Mouse (Mus musculus): Measurements from ENCODE around the gene Notum.
A peak's percentile ranks its signal among the peaks of the same experiment; 100 is the strongest.
"Not testable (repeated sequence)": the region's sequence is repeated elsewhere in the genome, so short reads cannot be mapped to it uniquely, and the experiment has no call there.

Notum gene

DNA sequence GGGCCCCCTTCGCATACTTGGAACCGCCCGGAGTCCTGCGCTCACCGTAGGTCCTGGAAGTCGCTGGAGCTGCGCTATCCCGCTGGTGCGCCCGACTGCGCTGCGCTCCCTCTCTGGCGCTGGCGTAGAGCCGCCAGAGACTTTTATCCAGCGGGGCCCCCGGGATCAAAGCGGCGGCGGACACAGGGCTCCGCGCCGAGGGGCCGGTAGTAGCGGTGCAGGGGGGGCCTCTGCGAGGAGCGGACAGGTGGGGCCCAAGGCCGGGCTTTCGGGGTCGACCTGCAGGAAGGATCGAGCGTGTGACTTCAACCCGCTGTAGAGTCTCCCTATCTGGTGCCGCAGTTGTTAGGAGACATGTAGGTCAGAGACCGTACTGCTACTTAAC is at the start of gene Notum:
TSS of gene Notum (minus strand) at position 100 of the 385 bp plus-strand sequence.
- peak in 1 of 2 experiments; percentile 43 for DNase-seq

DNA sequence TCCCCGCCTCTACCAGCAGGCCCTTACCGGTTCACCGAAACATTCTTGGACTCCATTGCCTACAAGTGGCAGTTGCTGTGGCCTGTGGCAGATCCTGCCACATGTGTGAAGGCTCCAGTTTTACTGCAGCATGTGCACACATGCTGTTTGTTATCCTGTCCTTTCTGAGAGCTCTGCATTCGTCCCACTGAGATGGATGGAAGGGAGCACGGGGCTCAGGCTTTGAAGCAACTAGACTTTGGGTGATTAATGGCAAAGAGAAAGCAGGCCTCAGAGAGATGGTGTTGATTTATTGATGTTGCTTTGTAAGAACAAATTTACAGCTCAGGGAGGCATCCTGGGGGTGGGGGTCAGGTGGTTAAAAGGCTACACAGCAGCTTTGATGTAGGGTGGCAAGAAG is 49.7 kb upstream of the Notum start:
- DNase-seq, result no peak

DNA sequence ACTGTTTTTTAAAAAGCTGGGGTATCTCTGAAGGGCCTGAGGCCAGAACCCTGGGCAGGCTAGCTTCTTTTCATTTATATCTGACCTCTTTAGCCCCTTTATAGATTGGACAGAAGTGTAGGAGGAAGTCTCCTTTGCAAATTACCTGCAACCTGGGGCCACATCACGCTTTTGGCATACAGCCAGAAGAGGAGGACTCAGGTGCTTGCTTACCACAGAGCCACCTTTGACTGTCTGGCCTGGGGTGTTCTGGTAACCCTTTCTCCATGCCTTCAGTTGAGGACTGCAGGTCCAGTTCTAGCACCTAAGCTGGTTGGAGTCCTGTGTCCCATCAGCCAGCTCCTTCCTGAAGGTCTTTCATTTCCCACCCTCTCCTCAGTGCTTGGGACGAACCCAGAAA is 48.6 kb upstream of the Notum start:
- DNase-seq, result no peak

DNA sequence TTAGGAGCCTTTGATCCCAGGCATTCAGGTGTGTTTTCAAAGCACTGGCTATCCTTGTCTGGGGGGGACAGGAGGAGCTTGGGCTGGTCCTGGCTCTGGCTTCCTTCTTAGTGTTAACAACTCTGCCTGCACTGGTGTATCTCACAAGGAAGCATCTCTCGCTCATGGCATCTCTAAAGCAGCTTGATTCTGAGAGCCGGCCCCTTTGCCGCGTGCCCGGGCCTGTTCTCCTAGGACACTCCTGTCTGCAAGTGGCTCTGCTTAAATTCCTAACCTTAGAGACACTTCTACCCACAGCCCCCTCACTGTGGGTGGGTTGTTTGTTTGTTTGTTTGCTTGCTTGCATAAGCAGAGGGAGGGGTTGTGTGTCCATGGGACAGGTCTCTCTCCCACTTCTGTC is 47.0 kb upstream of the Notum start:
- DNase-seq, result no peak

DNA sequence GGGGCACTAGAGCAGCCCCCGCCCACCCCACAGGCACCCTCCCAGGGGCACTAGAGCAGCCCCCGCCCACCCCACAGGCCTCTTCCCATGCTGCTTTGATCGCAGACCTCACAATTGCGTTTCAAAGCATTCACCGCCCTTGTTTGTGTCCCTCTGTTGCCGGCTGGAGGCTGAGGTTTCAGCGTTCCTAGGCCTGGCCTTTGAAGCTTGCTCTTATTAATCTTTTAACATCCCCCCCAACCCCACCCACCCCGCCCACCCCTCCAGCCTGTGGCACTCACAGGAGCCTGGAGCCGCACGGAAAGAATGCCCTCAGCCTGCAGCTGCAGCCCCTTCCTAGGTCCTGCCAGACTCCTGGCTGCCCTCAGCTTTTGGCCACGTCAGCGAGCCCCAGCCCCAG is 46.2 kb upstream of the Notum start:
- DNase-seq, result no peak

DNA sequence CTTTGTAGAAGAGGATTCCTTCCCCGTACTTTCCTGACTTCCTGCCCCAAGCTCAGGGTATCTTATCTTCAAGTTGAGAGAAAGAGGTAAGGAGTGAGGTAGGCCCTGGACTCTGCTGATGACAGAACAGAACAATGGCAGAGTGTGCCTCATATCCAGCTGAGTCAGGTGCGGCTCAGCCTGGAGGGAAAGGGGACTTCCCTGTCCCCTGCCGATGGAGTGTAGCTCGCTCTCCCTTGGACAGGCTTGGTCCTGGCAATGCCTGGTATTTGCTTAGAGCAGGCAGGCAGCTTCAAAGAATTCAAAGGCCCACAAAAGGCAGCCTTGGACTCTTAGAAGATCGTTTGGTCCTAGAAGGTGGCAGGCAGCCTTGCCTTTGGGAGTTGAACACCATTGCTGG is 45.1 kb upstream of the Notum start:
- no peak for DNase-seq

DNA sequence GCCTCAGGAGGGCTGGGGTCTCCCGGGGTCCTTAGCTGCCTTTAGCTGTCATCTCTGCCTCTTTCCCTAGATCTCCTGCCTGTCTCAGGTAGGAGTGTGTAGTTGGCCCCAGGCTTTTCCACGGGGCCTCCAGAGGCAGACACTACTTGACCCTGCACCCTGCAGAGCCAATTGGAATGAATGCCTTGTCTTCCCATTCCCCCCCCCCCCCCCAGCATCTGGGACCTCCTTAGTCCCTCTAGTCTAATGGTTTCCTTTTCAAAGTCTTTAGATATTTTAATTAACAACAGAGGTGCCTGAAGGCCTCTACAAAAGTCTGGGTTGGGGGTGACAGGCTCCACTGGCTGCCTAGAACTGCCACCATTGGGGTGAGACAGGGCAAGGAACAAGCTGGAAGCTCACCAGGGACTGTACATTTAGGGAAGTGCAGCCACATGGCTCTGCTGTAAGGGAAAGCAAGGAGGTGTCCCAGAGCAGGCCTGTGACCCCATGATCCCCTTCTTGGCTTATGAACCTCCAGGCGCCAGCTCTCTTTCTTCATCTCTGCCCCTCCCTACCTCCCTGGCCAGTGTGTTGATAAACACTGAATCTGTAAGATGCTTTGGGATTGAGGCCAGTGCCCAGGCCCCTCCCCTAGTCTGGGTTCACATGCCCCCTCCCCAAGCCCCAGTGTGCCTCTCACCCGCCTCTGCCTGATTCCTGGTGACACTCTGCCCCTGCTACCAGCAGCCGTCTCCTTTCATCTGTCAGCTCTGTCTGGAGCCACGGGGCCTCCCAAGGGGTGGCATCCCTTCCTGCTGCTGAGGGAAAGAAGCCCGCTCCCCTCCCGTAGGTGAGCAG is 43.7 kb upstream of the Notum start:
- DNase-seq, result peak; percentile 60 to 84

DNA sequence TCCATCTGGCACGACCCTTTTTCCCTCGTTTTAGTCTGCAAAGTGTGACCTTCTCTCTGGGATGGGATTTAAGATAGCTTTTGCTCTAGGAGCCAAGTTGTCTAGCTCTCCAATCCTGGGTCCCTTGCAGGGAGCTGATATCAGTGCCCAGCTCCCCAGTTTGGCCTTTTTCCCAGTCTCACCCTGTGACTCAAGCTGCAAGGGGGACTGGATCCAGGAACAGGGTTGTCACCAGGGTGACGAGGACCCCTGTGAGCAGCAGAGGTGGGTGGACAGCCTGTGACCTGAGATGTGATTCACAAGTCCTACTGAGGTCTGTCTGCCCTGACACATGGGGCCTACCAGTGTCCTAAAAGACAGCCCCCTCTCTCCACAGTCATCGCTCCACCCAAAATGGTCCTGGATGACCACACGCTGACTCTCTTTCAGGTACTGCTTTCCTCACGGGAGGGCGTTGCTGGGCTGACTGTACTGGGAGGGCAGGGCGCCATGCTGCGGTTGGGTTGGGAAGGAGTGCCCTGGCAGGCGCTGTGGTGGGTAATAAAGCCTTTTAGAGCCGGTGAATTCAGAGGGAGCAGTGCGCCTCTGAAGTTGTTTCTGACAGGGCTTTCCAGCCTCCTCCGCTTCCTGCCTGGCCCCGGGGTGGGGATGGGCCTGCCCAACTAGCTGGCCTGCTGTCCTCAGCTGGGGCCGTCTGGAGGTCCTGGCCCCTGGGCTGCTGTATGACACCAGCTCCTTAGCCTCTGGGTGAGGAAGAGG is 42.9 kb upstream of the Notum start:
- DNase-seq, result peak in 1 of 2 experiments; percentile 73

DNA sequence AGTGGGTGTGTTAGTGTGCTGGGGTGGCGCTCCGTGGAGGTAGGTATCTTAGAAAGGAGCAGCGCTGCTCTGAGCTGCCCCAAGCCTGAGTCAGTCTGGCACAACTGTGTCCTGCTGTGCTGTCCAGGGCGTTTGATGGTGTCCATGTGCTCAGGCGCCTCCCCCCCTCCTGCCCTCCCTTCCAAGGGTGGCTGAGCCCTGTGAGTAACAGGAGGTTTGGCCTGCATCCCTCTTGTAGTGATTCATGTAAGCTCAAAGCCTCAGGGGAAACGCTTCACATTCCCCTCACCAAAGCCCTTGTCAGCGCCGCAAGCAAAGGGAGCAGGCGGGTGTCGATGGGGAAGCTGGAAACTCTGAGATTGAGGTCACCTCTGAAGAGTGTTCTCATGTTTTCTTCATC is 36.8 kb upstream of the Notum start:
- peak; percentile 45 to 81 for DNase-seq

DNA sequence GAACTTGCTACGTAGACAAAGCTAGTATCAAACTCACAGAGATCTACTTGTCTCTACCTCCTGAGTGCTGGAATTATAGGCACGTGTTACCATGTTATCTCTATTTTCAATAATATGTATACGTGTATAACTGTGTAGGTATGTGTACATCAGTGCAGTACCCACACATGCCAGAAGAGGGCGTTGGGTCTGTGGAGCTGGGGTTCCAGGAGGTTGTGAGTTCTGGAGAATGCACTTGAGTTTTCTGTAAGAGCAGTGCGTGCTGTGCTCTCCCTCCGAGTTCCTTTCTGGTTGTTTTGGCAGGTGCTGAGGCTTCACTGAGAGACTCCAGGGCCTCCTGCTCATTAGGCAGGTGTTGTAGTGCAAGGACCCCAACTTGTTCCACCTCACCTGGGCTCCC is 35.6 kb upstream of the Notum start:
- no peak for DNase-seq

DNA sequence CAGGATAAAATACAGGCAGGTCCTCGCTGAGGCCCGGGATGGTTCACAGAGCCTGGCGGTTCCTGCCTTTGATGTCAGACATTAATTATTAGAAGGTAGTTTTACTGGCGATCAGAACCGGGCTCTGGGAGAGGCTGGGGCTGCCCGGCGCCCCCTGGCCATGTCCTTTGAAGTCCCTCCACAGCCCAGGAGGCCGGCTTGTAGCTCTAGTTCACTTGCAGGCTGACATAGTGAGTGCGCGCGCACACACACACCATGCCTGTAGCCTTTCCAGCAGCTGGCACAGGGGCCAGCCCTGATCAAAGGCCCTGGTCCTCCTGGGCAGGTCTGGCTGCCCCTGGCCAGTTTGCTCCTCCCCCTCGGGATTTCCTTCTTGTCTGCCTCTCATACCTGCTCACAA is 34.7 kb upstream of the Notum start:
- DNase-seq, result no peak

DNA sequence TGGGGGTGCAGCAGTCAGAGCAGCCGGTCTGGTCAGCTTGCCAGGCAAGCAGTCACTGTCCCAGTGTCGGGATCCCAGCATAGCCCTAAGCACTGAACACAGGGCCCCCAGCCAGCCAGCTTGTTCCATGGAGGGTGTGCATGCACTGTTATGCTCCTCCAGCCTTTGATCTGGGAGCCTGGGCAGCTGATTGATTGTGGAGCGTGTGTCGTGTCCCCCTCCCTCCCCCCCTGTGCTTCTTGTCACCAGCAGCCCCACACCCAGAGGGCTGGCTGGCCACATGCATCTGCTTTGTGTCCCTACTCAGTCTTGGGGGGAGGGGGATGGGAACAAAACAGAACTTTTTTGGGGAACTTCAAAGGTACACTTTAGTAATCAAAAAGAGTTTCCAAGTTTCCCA is 34.2 kb upstream of the Notum start:
- DNase-seq, result peak; percentile 58 to 84

DNA sequence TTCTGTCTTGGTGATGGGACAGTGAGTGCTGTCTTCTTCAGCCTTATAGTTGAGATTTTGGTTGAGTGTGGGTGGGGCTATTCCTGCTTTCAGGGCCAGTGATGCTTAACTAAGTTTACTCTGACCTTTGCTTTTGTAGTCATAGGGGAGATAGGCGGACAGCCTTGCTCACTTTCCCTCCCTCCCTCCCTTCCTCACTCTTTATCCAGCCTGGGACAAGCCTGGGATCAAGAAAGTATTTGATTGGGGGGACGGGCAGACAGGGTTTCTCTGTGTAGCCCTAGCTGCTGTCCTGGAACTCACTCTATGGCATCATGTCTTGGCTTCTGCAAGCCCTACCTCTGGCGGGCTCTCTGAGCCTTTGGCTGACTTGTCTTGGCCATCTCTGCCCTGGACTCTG is 32.5 kb upstream of the Notum start:
- no peak for DNase-seq

DNA sequence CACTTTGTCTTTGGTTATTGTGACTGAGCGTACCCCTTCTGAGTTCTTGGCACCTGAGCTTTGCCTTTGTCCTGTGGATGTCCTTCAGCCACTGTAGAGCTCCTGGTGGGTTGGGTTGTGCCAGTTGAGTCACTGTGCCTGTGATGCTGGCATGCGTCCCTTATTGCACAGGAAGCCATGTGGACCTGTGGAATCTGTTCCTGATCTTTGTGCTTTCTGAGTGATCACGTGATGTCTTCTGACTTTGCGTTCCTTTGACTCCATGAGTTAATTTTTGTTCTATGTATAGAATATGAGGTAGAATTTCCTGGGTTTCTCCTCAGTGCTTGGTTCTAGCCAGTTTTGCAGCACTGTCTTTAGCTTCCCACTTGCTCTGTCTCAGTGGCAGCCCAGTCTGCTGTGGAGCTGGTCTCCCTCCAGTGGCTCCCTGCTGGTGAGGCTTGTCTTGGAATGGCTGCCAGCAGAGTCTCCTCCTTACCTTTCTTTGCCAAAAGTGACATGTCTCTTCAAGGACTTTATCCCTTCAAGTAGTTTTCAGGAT is 31.6 kb upstream of the Notum start:
- DNase-seq, result no peak

DNA sequence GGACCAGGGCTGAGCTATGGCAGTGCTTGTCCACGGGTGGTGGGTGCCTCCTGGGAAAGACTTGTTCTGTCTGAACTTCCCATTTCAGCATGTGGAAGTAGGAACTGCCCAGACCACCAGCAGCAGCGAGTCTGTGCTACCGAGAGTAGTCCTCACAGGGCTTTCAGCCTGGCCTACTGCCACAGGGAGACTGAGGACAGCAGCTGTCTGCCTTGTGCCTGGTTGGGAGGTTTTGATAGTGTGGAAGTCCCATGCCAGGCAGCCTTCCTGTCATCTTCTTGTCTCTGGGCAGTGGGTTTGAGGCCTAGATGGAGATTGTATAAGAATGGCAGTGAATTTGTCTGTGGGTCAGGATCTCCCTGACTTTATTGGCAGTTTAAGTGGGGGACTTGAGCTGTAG is 28.4 kb upstream of the Notum start:
- DNase-seq, result no peak

DNA sequence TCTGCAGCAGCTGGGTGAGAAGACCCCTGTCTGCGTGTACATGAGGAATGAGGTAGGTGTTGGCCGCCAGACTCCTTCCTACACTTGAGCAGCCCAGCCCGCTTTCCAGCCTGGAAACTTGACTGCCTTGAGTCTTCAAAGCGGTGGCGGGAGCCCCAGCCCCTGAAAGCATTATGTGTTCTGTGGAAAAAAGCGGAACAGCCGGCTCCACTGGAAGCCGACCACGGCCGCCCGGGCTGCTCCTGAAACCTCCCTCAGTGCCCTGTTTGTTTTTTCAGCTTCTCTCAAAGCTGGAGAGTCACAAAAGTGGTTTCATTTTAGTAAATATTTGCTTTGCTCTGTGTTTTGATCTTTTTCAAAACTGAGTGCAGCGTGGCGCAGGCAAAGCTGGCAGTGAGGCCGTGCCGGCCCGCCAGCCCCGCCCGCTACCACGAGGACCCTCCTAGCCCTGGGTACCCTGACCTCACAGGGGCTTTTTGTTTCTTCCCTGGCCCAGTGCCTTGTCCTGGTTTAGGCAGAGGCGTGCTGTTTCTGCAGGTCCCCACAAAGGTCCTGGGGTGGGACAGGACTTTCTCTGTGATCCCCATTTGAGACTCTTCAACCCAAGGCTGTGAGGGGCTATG is 25.8 kb upstream of the Notum start:
- peak; percentile 67 to 89 for DNase-seq

DNA sequence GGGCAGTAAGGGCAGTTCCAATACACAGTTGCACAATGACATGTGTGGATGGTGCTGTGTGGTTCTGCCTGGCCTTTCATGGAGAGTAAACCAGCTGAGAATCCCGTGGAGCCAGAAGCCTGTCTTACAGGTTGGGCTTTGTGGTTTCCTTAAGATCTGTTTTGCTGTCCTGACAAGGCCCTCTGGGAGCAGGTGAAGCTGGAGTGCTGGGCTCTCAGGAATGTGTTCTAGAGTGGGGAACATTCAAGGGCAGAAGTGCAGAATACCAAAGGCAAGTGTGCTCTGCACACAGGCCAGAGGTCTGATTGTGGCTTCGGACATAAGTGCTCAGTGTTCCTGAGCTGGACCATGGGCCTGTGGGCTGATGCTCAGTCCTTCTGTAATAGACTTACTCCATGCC is 23.7 kb upstream of the Notum start:
- DNase-seq, result peak; percentile 40 to 77

DNA sequence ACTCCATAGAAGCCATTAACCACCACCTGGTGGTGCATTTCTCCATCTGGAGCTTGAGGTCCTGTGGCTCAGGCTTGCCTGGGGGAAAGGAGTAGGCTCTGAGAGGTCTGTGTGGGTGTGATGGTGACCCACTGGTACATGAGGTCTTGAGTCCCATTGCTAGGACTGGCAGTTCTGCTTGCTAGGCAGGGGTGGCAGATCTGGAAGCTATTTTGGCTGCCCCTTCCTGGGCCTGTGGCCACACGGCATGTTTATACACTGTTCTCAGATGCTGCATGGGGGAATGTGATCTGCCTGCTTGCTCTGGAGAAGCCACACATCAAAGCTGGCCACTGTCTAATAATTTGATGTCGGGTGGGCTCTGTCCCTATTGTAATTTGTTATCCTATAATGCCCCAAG is 23.1 kb upstream of the Notum start:
- DNase-seq, result no peak

DNA sequence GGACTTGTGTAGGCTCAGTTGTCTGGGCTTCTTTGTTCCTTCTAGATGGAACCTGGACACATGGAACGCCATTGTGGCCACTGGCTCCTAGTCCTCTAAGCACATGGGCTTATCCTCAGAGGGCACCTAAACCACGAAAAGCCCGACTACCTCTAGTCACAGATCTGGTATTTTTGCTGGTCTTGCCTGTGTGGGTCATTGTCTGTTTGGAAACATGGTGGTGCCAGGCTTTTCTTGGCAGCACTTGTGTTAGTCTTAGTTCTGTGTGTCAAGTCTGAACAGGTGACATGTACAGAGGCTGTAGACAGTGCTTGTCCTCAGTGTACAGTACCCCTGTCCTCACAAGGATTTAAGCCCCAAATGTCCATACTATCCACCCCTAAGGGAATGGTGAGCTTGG is 22.6 kb upstream of the Notum start:
- no peak for DNase-seq

DNA sequence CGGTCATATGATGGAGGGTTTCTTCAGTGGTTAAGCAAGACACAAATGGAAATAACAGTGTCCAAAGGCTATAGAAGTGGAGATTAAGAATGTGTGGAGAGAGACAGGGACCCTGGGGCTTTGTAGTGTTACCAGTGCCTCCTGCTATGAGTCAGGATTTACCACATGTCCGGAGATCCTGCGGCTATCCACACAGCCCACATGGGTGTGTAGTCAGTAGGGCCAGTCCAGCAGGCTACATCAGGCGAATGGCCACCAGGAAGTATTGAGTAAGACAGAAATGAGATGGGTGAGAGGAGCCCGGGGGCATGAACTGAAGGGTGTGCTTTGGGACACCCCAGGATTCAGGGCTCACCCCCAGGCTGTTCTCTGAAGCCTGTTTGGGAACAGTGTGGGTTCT is 21.7 kb upstream of the Notum start:
- DNase-seq, result no peak

DNA sequence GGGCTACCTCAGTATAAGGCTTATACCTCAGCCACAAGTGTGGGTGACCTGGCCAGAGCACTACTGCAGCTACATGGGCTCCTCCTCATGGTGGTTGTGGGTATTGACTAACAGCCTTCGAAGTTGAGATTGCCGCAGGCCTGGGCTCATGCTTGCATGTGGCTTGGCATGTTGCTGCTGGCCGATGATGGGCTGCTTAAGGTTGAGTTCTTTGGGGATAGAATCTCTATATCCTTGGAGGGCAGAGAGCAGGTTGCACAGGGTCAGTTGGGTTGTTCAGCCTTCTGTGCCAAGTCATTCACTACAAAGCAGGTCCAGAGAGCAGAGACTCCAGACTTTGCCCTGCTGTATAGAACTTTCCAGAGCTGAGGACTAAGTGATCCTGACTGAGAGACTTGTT is 18.9 kb upstream of the Notum start:
- DNase-seq, result peak in 1 of 2 experiments; percentile 43

DNA sequence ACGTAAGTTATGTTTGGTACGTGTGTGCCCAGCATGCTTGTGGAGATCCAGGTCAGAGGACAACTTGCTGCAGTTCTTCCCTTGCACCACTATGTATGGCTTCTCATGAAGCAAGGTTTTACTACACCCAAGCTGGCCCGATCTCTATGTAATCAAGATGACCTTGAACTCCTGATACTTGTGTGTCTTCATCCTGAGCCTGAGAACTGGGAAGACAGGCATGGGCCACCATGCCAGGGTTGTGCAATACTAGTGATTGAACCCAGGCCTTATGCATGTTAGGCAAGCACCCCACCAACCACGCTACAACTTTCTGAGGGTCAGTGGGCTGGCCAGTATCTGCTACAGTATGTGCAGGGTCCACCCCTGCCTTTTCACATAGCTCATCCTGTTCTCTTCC is 16.0 kb upstream of the Notum start:
- DNase-seq, result no peak

DNA sequence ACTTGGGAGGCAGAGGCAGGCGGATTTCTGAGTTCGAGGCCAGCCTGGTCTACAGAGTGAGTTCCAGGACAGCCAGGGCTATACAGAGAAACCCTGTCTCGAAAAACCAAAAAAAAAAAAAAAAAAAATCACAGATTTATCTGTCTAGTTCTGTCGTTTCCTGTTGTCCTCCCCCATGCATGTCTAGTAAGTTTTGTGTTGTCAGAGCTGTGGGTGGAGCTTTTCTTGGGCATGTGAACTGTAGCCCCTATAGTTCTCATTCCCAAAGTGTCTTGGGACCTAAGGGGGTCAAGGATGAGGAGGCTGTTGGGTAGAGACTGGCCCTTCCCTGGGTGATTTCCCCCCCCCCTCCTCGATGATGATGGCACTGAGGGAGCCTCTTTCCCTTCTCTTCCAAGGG is 14.9 kb upstream of the Notum start:
- not testable (repeated sequence) for DNase-seq

Data from lung, postnatal 4 days (tissue).